Mouse (Mus musculus): ENCODE measurements around the gene Col18a1.

The Col18a1 gene

DNA sequence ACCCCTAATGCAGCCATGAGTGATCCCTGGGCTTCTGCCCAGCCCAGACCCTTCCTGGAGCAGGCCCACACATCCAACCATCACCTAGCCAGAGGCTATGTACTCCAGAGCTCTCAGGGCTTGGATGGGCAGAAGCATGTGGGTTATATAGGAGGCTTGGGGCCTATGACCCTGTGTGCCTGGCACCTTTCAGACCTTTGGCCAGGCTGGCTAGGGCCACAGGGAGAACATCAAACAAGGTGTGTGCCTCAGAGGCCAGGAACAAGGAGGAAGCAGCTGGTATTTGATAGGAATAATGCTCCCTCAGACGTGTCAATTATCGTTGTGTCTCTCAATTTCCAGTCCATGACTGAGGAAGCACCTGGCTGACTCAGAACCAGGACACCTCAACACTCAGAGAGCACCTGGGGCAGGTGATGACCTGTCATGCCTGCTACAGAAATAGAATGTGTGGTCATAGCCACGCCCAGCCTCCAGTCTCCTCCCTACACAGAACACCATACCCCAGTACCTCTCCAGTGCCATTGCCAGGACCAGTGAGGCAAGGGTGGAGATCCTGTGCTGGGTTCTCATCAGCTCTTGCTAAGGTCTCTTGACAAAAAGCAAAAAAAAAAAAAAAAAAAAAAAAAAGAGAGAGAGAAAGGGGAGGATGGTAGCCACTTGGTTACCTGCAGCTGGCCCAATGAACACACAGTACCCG is 54.6 kb downstream of the Col18a1 start:
- no peak for DNase-seq (ENCODE audit: low read depth, low spot score)

GRCm38 (mm10) chr10:77110843-77111242 is 55.5 kb downstream of the Col18a1 start:
- DNase-seq (ENCODE audit: low read depth, low spot score): no peak

DNA sequence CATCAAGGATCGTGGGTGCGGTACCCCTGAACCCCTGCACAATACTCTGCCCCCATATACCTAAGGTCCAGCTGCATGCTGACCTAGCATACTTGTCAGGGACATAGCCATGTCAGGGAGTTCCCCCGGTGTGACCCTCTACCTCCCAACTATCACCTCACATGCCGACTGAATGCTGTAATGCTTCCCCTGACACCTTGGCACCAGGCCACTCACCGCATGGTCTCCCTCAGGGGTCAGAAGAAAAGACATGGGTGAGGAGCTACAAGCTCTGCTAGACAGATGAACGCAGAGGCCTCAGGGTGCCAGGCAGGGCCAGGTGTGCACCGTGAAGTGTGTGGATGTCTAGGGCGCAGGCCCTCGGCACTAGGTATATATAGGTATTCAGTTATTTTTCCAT is 56.3 kb downstream of the Col18a1 start:
- no peak for DNase-seq (ENCODE audit: low read depth, low spot score)

GRCm38 (mm10) chr10:77108106-77108505 is 58.2 kb downstream of the Col18a1 start:
- no peak for DNase-seq (ENCODE audit: low read depth, low spot score)

GRCm38 (mm10) chr10:77104327-77104726 is 62.0 kb downstream of the Col18a1 start:
- no peak for DNase-seq (ENCODE audit: low read depth, low spot score)

GRCm38 (mm10) chr10:77103689-77104088 is 62.7 kb downstream of the Col18a1 start:
- no peak for DNase-seq (ENCODE audit: low read depth, low spot score)

DNA sequence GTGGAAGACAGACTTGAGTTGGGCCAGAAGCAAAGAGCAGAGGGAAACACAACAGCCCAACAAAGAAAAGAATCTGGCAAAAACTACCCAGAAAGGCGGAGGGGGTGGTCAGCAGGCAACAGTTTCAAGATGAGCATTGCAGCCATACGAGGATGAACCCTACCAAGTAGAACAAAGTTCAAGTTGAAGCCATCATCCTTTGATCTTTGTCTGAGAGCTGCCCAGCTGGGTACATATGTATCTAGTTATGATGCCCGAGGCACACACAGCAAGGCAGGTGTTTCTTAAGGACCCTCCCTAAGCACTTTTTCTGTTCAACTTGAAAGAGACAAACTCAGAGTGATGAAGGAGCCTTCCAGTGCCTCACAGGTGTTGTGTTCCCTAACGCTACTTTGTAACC is 66.6 kb downstream of the Col18a1 start:
- no peak for DNase-seq (ENCODE audit: low read depth, low spot score)

GRCm38 (mm10) chr10:77098619-77099018 is 67.7 kb downstream of the Col18a1 start:
- no peak for DNase-seq (ENCODE audit: low read depth, low spot score)

GRCm38 (mm10) chr10:77097890-77098200 is 68.5 kb downstream of the Col18a1 start:
- DNase-seq (ENCODE audit: low read depth, low spot score): no peak

GRCm38 (mm10) chr10:77097006-77097889 is 69.1 kb downstream of the Col18a1 start:
- no peak for DNase-seq (ENCODE audit: low read depth, low spot score)

GRCm38 (mm10) chr10:77095666-77096065 is 70.7 kb downstream of the Col18a1 start:
- DNase-seq (ENCODE audit: low read depth, low spot score): no peak

GRCm38 (mm10) chr10:77093817-77094216 is 72.5 kb downstream of the Col18a1 start:
- no peak for DNase-seq (ENCODE audit: low read depth, low spot score)

- DNase-seq (ENCODE audit: low read depth, low spot score): no peak
These were observed 74.7 kb downstream of the Col18a1 start for GRCm38 (mm10) chr10:77091538-77092097.

- DNase-seq (ENCODE audit: low read depth, low spot score): no peak
These were observed 76.3 kb downstream of the Col18a1 start for GRCm38 (mm10) chr10:77090063-77090462.

- peak; percentile 19 for DNase-seq (ENCODE audit: low read depth, low spot score)
These were observed 77.0 kb downstream of the Col18a1 start for GRCm38 (mm10) chr10:77089336-77089735.

DNA sequence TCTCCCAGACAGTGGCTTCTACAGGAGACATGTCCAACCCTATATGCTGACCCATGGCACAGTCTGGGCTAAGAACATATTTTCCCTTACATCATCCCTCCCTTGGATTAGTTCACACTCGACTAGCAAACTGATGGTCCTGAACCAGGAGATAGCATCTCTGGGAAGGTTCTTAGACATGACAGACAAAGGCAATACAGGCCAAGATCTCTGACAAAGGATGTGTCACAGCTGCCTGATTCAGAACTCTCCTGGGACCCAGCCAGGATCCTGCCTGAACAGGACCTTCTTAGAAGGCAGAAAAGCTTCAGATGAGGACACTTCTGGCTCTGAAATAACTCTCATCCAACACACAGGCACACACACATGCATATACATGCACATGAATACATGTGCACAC is 81.8 kb downstream of the Col18a1 start:
- DNase-seq (ENCODE audit: low read depth, low spot score): no peak

GRCm38 (mm10) chr10:77082921-77083320 is 83.4 kb downstream of the Col18a1 start:
- no peak for DNase-seq (ENCODE audit: low read depth, low spot score)

DNA sequence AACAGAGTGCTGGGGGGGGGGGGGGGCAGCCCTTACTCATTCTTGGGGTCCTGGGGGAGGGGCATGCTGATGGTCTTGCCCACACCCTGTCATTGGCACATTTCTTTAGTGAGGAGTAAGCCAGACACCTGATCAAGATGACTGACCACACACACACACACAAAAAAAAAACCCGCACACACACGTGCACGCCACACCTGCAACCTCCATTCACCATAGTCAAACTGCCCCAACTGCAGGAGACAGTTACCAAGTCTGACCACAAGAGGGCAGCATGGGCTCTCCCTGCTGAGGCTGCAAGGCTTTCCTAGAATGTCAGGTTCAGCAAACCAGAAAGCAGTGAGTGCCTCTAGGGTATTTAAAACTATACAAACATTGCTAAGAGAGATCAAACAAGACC is 83.9 kb downstream of the Col18a1 start:
- DNase-seq (ENCODE audit: low read depth, low spot score): peak; percentile 61

GRCm38 (mm10) chr10:77078961-77079360 is 87.4 kb downstream of the Col18a1 start:
- no peak for DNase-seq (ENCODE audit: low read depth, low spot score)

- no peak for DNase-seq (ENCODE audit: low read depth, low spot score)
These were observed 87.9 kb downstream of the Col18a1 start for GRCm38 (mm10) chr10:77078456-77078855.

DNA sequence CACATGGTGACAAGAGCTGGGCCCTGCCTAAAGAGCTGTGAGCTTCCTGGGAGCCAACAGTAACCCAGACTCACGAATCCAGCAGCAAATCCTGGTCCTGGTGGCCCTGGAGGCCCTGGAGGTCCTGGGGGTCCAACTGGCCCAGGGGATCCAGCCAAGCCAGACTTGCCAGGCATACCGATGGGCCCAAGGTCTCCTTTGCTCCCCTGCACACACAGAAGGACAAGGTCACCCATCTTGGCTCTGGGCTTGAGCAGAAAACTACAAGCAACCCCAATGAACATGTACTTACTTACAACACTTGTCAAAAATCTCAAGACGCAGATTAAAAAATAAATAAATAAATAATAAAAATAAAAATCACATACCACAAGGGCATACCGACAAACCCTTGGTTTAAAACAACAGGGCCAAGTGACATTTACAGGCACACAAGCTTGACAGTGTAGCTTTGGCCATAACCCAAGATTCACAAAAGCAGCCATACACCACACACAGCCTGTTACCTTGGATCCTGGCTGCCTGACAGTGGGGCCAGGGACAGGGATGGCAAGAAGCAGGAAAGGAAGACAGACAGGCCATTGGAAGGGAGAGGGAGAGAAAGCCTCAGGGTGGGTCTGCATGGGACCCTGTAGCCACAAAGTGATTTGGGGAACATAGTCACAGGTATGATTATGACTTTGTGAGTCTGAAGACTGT is 91.9 kb downstream of the Col18a1 start:
- no peak for DNase-seq (ENCODE audit: low read depth, low spot score)

GRCm38 (mm10) chr10:77070072-77070471 is 96.3 kb downstream of the Col18a1 start:
- DNase-seq (ENCODE audit: low read depth, low spot score): peak; percentile 61
